Mouse (Mus musculus) forebrain, embryonic 15.5 days (tissue): ENCODE results near the gene Katna1. TPM values are rescaled to one million over a fixed set of nuclear protein-coding genes. Genes with fewer than 3 reads are reported as not detected.
A peak's percentile ranks its signal among the peaks of the same experiment; 100 is the strongest.

Source experiments
- ATAC-seq: fragments of 200-750 bp; cut with Nextera tagmentation; replicated peaks from 2 replicates; pipeline ENCODE4 v1.8.0; 2017; ENCODE audit warnings: mild to moderate bottlenecking, moderate TSS enrichment, moderate library complexity
- H3K27ac ChIP-seq: fragments of 300-500 bp; sonication (generic); replicated peaks from 2 replicates; pipeline ENCODE4 v1.5.1; 2015; ENCODE audit warnings: mild to moderate bottlenecking, inconsistent platforms
- H3K27me3 ChIP-seq: fragments of 300-500 bp; sonication (generic); 2 replicates; pipeline ENCODE4 v1.6.1; 2015; ENCODE audit warnings: inconsistent platforms
- H3K36me3 ChIP-seq: fragments of 300-500 bp; sonication (generic); 2 replicates; pipeline ENCODE4 v1.6.1; 2015; ENCODE audit warnings: mild to moderate bottlenecking, inconsistent platforms
- H3K4me1 ChIP-seq: fragments of 300-500 bp; sonication (generic); 2 replicates; pipeline ENCODE4 v1.6.1; 2015; ENCODE audit warnings: inconsistent platforms
- H3K4me2 ChIP-seq: fragments of 300-500 bp; sonication (generic); replicated peaks from 2 replicates; pipeline ENCODE4 v1.6.1; 2015; ENCODE audit warnings: mild to moderate bottlenecking, inconsistent platforms
- H3K4me3 ChIP-seq: fragments of 300-500 bp; sonication (generic); 2 replicates; pipeline ENCODE4 v1.5.1; 2015; ENCODE audit warnings: mild to moderate bottlenecking, inconsistent platforms
- H3K9ac ChIP-seq: fragments of 300-500 bp; sonication (generic); replicated peaks from 2 replicates; pipeline ENCODE4 v1.6.1; 2015; ENCODE audit warnings: mild to moderate bottlenecking, inconsistent platforms
- H3K9me3 ChIP-seq: fragments of 300-500 bp; sonication (generic); 2 replicates; pipeline ENCODE4 v1.6.1; 2016; ENCODE audit warnings: inconsistent platforms
- WGBS: fragments of 180-500 bp; shearing (Covaris S2); methylation state at CpG from one replicate; pipeline ENCODE4 v1.1.7; 2015; ENCODE audit warnings: mixed read lengths; 5-methylcytosine and 5-hydroxymethylcytosine counted together
- polyA plus RNA-seq: library from polyadenylated mRNA; unstranded; fragments of >200 nt; fragmentation: Nextera tagmentation; extraction: Ambion mirVana; gene quantifications from 2 replicates; pipeline ENCODE4 v1.2.1, GENCODE M21; 2015

The Katna1 gene
- 41.8 and 42.5 TPM in 2 replicates for polyA plus RNA-seq

DNA sequence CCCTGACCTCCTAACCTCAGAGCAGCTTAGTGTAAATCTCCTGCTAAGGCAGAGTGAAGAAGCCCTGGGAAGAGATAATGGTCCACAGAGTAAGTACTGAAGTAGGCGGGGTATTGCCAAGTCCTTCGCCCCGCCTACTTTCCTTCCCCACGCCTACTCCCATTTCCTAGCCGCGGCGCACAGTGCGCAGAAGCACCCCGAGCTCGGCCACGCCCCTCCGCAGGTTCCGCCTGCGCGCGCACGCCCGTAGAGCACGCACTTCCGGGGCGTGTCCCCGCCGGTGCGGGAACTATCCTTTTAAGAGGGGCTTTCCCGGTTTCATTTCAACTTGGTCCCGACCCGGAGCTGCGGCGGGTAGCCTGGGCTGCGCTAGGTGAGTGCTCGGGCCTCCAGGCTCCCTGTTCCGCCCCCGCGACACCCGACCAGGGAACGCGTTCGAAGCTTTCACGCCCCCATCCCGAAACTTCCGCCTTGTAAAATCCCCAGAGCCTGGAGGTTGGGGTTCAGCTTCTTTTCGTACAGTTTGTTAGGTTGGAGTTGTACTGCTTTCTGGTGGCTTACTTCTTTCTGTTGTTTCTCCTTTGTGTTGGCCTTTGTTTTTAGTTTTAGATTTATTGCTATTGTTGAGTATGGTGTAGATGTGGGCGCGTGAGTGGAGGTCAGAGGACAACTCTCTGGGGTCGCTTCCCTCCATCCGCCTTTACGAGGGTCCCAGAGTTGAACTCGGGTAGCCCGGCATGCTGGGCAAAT lies at the start of gene Katna1:
Katna1 (plus strand) TSS at position 250 of the 750 bp plus-strand sequence.
- under 1% methylated on average over 49 of the region's 49 CpGs for whole genome bisulfite sequencing
- Histone ChIP-seq H3K27ac (peak within 1 kb of the TSS; percentile 75), H3K9me3 (no peaks in the 10 kb centered on the region), H3K4me3 (peak within 1 kb of the TSS; percentile 82), H3K9ac (peak within 1 kb of the TSS; percentile 79), H3K36me3 (no peaks in the 10 kb centered on the region), H3K4me1 (peaks cover 17% of the 10 kb centered on the region), H3K27me3 (no peaks in the 10 kb centered on the region), H3K4me2 (peak within 1 kb of the TSS; percentile 63)
- peak; percentile 98 for ATAC-seq

DNA sequence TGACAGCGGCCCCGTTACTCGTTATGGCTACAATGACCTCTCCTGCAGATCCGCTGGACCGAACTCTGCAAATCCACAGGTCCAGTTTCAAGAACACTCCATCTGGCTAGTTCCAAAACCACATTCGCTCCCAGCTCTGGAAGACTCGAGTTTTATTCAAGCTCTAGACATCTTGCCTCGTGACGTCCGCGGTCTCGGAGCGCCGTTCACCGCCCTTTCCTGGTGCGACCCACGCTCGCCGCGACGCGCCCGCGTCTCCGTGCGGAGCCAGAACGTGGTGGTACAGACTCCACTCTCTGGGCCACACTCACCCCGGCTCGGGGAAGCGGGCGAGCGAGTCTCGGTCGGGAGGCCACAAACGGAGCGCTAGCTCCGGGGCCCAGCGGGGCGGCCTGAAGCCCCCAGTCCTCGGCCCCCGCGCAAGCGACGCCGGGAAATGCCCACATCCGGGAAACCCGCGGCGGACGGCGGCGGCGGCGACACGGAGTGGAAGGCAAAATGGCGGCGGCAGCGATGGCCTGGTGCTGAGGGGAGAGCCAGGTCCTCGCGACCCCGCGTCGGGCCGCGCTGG lies 45.0 kb upstream of the Katna1 start, which contains the start of the genes Pcmt1 and Lats1:
Pcmt1 (minus strand) TSS at position 406 of the 571 bp plus-strand sequence.
Lats1 (plus strand) TSS at position 484 of the 571 bp plus-strand sequence.
- Histone ChIP-seq H3K36me3 (peaks cover 32% of the 10 kb centered on the region), H3K4me2 (peak within 1 kb of the TSS; percentile 73), H3K27ac (peak within 1 kb of the TSS; percentile 91), H3K27me3 (no peaks in the 10 kb centered on the region), H3K4me1 (peaks cover 54% of the 10 kb centered on the region), H3K9ac (peak within 1 kb of the TSS; percentile 98), H3K9me3 (no peaks in the 10 kb centered on the region), H3K4me3 (peak within 1 kb of the TSS; percentile 100)
- under 1% methylated on average over 65 of the region's 65 CpGs for WGBS
- peak; percentile 93 for ATAC-seq

DNA sequence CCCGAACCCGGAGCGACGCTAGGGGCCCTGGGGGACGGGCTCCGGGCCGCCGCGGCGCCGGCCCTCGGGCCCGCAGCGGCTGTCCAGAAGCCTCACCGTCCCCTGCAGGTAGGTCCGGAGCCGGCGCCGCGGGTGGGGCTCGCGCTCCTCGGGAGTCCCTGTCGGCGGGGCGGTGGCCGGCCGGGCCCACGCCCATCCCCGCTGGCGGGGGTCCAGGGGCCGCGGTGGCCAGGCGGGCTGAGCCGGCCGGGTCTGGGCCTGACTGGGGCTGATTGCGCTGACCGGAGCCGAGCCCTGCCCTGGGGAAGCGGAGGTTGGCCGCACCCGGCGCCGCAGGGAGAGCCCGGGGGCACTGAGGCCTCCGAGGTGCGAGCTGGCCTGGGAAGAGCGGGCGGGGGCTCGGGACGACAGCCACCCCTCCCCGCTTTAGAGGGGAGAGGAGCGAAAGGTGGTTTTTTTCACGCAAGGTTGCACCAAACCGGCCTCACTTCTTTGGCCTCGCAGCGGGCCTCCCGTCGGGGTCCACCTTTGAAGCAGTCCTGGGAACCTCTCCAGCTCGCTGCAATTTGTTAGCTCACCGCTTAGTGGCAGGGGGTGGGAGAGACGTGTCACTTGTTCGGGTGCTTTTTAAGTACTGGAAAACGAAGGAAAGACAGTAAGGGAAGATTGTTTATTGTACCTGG lies 44.3 kb upstream of the Katna1 start:
- under 1% methylated on average over 56 of the region's 64 CpGs for WGBS

DNA sequence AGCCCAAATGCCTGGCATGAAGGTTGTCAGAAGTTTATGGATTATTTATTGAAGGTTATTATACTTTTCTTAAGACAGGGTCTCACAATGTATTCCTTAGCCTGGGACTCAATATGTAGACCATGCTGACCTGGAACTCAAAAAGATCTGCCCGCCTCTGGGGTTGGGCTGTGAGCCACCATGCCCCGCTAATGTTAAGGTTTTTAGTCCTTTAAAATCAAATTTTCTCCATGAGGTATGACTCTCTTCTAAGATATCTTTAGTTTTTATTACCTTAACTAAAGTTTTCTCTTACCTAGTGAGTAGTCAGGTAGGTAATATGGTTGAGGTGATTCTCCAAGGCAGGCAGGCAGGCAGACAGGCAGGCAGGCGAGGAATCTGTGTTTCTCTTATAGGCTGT lies 43.6 kb upstream of the Katna1 start:
- H3K9ac ChIP-seq: peak overlapping the region; percentile 98
- H3K4me3 ChIP-seq: peak overlapping the region; percentile 100
- WGBS: 55% methylated on average over 3 of the region's 3 CpGs
- H3K36me3 ChIP-seq: peaks cover 19% of the 10 kb centered on the region
- H3K4me2 ChIP-seq: peak overlapping the region; percentile 73
- H3K27ac ChIP-seq: no peak overlapping the region
- H3K9me3 ChIP-seq: no peaks in the 10 kb centered on the region
- ATAC-seq: no peak
- H3K27me3 ChIP-seq: no peaks in the 10 kb centered on the region
- H3K4me1 ChIP-seq: peaks cover 54% of the 10 kb centered on the region

More for the DNA sequence above, 44.3 kb upstream of the Katna1 start:
- H3K9me3 ChIP-seq: no peaks in the 10 kb centered on the region
- H3K27ac ChIP-seq: peak overlapping the region; percentile 91
- peaks cover 25% of the 10 kb centered on the region for H3K36me3 ChIP-seq
- peak; percentile 85 for ATAC-seq
- peak overlapping the region; percentile 73 for H3K4me2 ChIP-seq
- peak overlapping the region; percentile 98 for H3K9ac ChIP-seq
- H3K4me3 ChIP-seq: peak overlapping the region; percentile 100
- H3K27me3 ChIP-seq: no peaks in the 10 kb centered on the region
- H3K4me1 ChIP-seq: peaks cover 54% of the 10 kb centered on the region

DNA sequence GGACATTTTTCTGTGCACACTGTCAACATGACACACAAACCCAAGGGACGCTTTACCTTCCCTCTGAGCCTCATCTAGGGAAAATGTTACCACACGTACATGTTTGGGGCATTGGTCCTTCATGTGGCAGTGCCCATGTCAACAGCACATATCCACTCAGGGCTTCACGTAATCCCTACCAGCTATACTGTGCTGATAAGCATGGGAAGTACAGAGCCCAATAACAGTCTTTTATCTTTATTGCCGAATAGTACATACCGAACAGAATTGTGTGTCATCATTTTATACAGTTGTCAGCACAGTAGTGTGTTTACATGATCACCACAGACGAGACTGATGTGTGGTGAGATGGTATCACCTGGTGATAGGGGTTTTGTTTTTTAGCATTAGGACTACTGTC lies 38.9 kb upstream of the Katna1 start:
- no peak overlapping the region for H3K27ac ChIP-seq
- ATAC-seq: no peak
- H3K4me3 ChIP-seq: no peak overlapping the region
- H3K9me3 ChIP-seq: no peaks in the 10 kb centered on the region
- WGBS: 95% methylated on average over 6 of the region's 6 CpGs
- peaks cover 6% of the 10 kb centered on the region for H3K36me3 ChIP-seq
- H3K27me3 ChIP-seq: no peaks in the 10 kb centered on the region
- H3K4me2 ChIP-seq: no peak overlapping the region
- H3K4me1 ChIP-seq: peaks cover 27% of the 10 kb centered on the region
- no peak overlapping the region for H3K9ac ChIP-seq

DNA sequence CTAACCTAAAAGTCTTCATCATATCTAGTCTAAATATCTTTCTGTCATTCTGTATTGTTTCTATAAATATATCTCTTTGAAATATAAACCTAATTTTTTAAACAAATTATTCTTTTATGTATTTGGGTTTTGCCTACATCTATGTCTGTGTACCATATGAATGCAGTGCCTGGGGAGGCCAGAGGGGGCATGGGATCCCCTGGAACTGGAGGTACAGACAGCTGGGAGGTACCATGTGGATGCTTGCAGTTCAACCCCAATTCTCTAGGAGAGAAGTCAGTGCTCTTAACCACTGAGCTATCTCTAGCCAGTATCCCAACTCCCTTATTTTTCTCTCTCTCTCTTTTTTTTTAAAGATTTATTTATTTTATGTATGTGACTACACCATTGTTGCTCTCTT lies 30.5 kb upstream of the Katna1 start:
- no peaks in the 10 kb centered on the region for H3K9me3 ChIP-seq

DNA sequence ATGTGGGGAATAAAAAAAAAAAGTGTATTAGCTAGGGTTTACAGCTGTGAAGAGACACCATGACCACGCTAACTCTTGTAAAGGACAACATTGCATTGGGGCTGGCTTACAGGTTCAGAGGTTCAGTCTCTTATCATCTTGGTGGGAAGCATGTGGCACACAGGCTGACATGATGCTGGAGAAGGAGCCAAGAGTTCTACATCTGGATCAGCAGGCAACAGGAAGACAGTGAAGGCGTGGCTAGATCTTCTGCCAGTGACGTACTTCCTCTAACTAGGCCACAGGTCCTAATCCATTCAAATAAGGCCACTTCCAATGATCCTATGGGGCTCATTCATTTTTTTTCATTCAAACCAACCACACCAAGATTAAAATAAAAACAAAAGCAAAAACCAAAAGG lies 25.7 kb upstream of the Katna1 start:
- H3K9ac ChIP-seq: no peak overlapping the region
- no peak for ATAC-seq
- no peaks in the 10 kb centered on the region for H3K9me3 ChIP-seq
- no peaks in the 10 kb centered on the region for H3K27me3 ChIP-seq
- no peak overlapping the region for H3K4me3 ChIP-seq
- H3K4me1 ChIP-seq: no peaks in the 10 kb centered on the region
- peaks cover 85% of the 10 kb centered on the region for H3K36me3 ChIP-seq
- 88% methylated on average over 3 of the region's 3 CpGs for WGBS
- no peak overlapping the region for H3K27ac ChIP-seq
- H3K4me2 ChIP-seq: no peak overlapping the region

More for the DNA sequence above, 30.5 kb upstream of the Katna1 start:
- H3K4me3 ChIP-seq: no peak overlapping the region
- H3K36me3 ChIP-seq: peaks cover 76% of the 10 kb centered on the region
- no peak overlapping the region for H3K4me2 ChIP-seq
- H3K9ac ChIP-seq: no peak overlapping the region
- H3K27me3 ChIP-seq: no peaks in the 10 kb centered on the region
- no peak for ATAC-seq
- H3K4me1 ChIP-seq: no peaks in the 10 kb centered on the region
- H3K27ac ChIP-seq: no peak overlapping the region

DNA sequence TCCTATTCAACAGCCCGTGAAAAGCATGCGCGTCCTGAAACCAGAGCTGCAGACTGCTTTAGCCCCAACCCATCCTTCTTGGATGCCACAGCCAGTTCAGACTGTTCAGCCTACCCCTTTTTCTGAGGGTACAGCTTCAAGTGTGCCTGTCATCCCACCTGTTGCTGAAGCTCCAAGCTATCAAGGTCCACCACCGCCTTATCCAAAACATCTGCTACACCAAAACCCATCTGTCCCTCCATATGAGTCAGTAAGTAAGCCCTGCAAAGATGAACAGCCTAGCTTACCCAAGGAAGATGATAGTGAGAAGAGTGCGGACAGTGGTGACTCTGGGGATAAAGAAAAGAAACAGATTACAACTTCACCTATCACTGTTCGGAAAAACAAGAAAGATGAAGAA lies 23.2 kb upstream of the Katna1 start:
- no peaks in the 10 kb centered on the region for H3K27me3 ChIP-seq
- H3K27ac ChIP-seq: no peak overlapping the region
- no peak overlapping the region for H3K4me3 ChIP-seq
- 94% methylated on average over 6 of the region's 6 CpGs for WGBS
- H3K9me3 ChIP-seq: no peaks in the 10 kb centered on the region
- no peaks in the 10 kb centered on the region for H3K4me1 ChIP-seq
- no peak overlapping the region for H3K9ac ChIP-seq
- peaks cover 82% of the 10 kb centered on the region for H3K36me3 ChIP-seq
- no peak for ATAC-seq
- no peak overlapping the region for H3K4me2 ChIP-seq

DNA sequence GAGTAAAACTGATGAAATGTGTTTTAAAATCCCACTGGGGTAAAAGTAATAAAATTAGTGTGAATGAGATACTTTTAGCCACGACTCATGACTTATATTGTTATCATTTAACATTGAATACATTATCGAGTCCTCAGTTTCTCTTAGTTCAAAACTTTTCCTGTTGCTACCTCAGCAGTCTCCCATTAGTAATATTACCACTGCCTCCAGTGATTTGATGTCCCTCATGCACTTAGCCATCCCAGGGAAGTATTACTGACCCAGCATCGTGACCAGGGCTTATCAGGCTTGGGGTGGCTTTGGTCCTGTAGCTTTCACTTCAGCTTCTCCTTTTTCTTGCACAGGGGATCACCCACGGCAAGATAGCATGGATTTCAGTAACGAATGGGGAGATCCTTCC lies 15.7 kb upstream of the Katna1 start:
- Histone ChIP-seq H3K9ac (no peak overlapping the region), H3K4me2 (no peak overlapping the region), H3K4me3 (no peak overlapping the region), H3K4me1 (no peaks in the 10 kb centered on the region), H3K27ac (no peak overlapping the region), H3K27me3 (no peaks in the 10 kb centered on the region), H3K36me3 (peaks cover 64% of the 10 kb centered on the region), H3K9me3 (no peaks in the 10 kb centered on the region)
- no peak for ATAC-seq
- WGBS: 91% methylated on average over 5 of the region's 5 CpGs

DNA sequence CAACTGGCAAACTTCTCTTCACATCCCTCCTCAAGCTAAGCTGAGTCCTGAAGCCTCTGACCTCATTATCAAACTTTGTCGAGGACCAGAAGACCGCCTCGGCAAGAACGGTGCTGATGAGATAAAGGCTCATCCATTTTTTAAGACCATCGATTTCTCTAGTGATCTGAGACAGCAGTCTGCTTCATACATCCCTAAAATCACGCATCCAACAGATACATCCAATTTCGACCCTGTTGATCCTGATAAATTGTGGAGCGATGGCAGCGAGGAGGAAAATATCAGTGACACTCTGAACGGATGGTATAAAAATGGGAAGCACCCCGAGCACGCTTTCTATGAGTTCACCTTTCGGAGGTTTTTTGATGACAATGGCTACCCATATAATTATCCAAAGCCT lies 13.3 kb upstream of the Katna1 start:
- Histone ChIP-seq H3K9me3 (no peaks in the 10 kb centered on the region), H3K4me1 (no peaks in the 10 kb centered on the region), H3K4me2 (no peak overlapping the region), H3K27ac (no peak overlapping the region), H3K9ac (no peak overlapping the region), H3K36me3 (peaks cover 54% of the 10 kb centered on the region), H3K27me3 (no peaks in the 10 kb centered on the region), H3K4me3 (no peak overlapping the region)
- WGBS: 94% methylated on average over 13 of the region's 13 CpGs
- ATAC-seq: no peak

DNA sequence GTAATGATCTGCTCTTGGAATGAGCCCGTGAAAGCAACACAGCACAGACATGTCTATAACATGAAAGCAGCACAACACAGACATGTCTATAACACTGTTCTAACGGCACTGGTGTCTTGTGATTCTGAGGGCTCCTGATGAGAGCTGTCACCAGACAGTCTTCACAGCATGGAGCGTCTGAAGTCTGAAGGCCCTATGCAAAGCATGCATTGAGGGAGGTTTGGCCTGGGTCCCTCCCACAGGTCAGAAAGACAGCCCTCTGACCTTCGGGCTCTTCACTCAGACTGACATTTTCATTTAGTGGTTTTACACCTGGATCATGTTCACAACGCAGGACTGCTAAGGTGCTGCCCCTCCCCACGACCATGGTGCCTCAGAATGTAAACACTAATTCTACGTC lies 10.7 kb upstream of the Katna1 start:
- H3K9ac ChIP-seq: no peak overlapping the region
- ATAC-seq: 0 out of 2 replicates have a peak, but pooled peaks have one; percentile 8
- H3K36me3 ChIP-seq: peaks cover 44% of the 10 kb centered on the region
- H3K4me3 ChIP-seq: no peak overlapping the region
- no peaks in the 10 kb centered on the region for H3K4me1 ChIP-seq
- 81% methylated on average over 7 of the region's 7 CpGs for WGBS
- no peak overlapping the region for H3K4me2 ChIP-seq
- H3K27ac ChIP-seq: no peak overlapping the region
- no peaks in the 10 kb centered on the region for H3K9me3 ChIP-seq
- no peaks in the 10 kb centered on the region for H3K27me3 ChIP-seq

DNA sequence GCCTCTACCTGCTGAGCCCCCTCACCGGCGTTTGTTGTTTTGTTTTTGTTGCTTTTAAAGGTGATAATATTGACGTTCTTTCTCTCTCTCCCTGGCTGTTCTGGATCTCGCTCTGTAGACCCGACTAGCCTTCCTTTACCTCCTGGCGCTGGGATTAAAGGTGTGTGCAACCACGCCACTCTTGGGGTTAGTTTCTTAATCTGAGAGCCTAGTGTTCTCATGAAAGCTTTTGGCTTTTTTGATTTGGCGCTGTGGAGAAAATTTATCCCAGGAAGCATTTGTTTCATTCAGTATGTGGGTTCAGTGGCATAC lies 657 bp downstream of the Katna1 start:
- no peak for ATAC-seq
- H3K27ac ChIP-seq: 0 out of 2 replicates have a peak overlapping the region, but pooled peaks have one; percentile 75

More for the DNA sequence above, 657 bp downstream of the Katna1 start:
- Histone ChIP-seq H3K9ac (peak overlapping the region; percentile 79), H3K27me3 (no peaks in the 10 kb centered on the region), H3K36me3 (no peaks in the 10 kb centered on the region), H3K4me3 (peak overlapping the region; percentile 82), H3K4me1 (peaks cover 18% of the 10 kb centered on the region), H3K4me2 (peak overlapping the region; percentile 63), H3K9me3 (no peaks in the 10 kb centered on the region)
- 0% methylated on average over 8 of the region's 8 CpGs for WGBS
